Mouse (Mus musculus) heart, adult 9 months (tissue): ENCODE results near the gene Enoph1.
A peak's percentile ranks its signal among the peaks of the same experiment; 100 is the strongest.

ENCODE experiments used
- DNase-seq, 2 experiments: peaks; one replicate each; pipeline ENCODE4 v3.0.0; 2022; ENCODE audit warnings: low spot score in 2 of 2

The Enoph1 gene

DNA sequence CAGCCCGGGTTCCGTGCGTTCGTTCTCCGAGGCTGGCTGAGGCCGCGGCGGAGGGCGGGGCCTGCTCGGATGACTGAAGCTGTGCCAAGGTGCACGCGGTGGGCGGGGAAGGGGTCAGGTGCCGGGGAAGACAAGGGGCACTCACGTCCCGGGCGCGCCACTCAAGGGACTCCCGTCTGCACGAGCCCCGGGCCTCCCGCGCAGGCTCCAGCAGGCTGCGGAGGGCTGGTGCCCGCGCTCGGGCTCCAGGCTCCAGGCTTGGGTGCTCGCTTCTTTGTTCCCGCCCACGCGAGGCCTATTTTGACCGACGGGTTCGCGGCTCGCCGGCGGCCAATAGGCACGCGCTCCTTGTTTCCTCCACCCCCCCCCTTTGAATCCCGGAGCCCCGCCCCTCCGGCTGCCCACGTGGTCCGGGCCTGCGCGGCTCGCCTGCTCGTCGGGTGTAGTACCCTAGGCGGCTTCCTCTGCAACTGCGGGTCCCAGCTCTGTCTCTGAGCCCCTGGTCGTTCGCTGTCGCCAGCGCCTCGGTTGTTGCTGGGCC lies at the start of gene Enoph1, which contains the start of gene Hnrnpdl:
TSS of gene Enoph1 (plus strand) at position 384 of the 541 bp plus-strand sequence.
TSS of gene Hnrnpdl (minus strand) at position 63 of the 541 bp plus-strand sequence.
- DNase-seq: peak; percentile 90 to 93

DNA sequence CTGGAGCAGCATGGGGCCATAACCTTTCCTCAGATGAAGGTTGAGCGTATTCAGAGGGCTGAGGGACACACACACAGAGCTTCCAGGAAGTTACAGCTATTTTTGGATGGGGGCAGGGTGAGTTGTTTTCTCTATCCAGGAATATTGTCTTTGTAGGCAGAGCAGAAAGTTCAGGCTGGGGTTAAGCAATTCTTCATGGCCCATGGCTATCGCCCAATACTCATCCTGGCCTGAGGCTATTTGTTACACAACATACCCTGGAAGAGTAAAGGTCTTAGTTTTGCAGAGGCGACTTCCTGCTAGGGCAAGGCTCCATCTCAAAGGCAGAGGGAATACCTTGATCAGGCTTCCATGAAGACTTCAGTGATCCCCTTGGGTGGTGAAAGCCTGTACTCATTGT lies 45.6 kb upstream of the Enoph1 start:
- DNase-seq: no peak

DNA sequence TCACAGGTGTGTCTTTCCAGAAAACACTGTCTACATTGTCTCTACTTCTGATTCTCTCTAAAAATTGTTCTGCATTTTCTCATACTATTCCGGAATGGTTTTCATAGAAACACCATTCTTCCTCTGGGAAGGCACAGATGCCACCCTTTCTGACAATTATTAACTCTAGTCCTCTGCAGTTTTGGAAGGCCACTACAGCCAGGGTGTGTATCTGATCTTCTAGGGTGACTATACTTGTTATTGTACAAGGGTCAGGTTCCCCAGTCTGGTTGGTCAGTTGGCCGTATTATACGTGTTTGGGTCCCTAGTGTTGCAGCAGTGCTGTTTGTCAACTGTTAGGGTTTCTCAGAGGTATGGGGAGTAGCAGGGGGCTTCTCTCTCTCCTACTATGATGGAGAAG lies 45.1 kb upstream of the Enoph1 start:
- no peak for DNase-seq

DNA sequence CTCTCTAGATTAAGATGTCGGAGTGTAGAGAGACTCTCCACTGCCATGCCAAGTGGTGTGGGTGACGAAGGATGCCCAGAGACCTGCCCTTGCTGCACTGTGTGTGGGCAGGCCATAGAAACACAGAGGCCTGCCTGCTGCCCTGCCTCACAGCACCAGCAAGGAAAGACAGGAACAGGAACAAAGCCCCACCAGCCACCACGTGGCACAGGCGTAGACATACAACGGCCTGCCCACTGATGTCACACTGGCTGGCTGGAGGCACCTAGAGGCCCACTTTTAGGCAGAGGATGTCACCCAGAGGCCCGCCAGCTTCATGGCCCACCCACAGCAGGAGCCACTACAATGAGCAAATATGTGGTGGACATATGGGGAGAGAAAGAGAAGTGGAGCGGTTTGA lies 39.7 kb upstream of the Enoph1 start:
- no peak for DNase-seq

DNA sequence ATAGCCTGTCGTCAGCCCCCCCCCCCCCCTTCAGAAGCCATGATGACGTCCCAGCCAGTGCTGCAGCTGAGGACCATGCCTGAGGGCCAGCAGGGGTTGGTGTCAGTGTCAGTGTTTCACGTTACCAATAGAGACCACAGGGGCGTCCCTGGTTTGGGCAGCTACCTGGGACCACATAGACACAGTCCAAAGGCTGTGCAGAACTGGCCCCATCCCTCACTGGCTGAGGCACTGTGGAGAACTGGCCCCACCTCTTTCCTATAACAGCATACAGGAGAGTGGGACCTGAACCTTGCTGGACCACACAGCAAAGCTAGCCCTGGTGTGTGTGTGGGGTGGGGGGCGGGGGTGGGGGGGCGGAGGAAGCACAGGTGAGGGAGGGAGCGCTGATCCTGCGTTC lies 39.3 kb upstream of the Enoph1 start:
- DNase-seq: no peak

DNA sequence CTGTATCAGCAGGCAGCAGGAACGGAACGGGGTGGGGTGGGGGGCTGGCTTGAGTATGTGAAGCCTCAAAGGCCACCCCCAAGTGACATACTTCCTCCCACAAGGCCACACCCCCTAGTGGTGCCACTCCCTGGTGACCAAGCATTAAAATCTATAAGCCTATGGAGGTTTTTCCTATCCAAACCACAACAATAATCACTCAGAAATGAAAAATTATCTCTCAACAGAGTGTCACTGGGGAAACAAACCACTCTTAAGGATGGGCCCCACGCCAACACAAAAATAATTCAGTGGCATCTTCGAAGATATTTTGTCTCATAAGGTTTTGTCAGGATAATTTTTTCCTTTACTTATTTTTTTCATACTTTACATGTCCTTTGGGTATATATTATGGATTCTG lies 35.9 kb upstream of the Enoph1 start:
- no peak for DNase-seq

DNA sequence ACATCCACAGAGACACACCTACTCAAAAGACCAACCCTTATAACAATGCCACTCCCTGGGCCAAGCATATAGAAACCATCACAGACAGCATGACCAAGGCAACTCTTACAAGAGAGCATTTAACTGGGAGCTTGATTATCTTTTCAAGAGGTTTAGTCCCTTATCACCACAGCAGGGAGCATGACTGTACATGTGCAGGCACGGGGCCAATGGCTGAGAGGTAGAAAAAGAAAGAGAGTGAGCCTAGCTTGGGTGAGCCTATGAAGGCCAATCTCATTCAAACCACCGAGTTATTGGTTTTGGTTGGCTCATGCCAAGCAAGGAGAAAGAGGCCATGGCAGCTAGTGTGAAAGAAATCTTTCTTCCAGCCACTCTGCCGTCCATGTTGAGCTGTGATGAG lies 34.4 kb upstream of the Enoph1 start:
- DNase-seq: no peak

DNA sequence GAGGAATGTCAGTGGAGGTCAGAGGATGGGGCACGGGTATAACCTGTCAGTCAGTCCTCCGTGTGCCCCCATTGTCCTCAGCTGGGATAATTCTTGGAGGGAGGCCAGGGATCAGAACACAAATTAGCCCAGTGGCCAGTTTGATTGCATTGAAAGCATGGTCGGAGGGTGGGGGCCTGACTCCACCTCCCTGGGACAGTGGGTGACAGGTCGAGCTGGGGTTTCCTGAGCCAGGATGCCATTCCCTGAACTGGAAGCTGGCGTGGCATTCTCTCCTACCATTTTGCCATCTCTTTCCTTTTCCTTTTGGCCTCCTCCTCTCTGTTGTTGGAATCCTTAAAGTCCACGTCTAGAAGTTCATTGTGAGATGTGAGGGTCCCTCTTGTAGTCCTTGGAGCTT lies 33.9 kb upstream of the Enoph1 start:
- no peak for DNase-seq

DNA sequence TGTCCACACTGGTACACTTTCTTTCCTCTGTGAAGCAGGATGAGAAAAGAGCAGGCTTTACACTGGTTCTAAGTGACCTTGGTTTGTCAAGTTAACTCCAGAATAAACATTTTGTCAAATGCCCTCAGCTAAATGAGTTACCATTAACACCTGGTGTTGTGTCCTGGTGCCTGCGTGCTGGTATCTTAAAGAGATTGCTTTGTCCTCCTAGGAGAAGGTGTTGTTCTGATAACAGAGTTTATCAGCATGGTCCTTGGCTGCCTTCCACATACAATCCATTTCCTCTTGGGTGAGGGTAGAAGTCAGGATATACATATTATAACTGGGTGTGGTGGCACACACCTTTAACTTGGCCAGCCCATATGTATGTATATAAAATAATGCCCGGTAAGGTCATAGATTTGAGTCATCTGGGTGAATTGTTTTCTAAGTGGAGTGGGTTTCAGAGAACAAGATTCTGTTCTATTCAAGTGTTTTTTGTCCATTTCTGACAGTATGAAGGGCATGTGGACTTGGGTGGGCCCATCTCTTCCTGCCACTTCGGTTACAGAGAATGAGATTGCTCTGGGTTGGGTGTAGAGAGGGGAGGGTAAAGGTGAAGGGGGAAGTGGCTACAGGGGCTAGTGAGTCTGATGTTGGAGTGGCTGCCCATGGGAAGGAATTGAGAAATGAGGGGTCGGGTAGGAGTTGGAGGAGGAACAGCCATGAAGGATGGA lies 33.3 kb upstream of the Enoph1 start:
- no peak for DNase-seq

DNA sequence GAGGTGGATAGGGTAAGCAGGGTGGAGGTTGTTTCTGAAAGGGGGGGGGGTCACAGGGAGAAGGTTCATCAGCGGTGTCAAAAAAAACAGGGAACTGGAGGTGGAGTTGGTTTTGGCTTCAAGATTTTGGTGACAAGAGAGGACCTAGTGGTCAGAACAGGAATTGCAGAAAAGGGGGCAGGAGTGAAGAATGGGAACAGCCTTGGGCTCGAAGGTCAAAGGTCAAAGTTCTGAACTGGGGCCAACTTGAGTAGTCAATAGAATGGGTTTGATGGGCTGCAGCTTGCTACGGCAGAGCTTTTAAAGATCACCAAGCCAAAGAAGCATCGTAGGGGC lies 32.8 kb upstream of the Enoph1 start:
- no peak for DNase-seq

DNA sequence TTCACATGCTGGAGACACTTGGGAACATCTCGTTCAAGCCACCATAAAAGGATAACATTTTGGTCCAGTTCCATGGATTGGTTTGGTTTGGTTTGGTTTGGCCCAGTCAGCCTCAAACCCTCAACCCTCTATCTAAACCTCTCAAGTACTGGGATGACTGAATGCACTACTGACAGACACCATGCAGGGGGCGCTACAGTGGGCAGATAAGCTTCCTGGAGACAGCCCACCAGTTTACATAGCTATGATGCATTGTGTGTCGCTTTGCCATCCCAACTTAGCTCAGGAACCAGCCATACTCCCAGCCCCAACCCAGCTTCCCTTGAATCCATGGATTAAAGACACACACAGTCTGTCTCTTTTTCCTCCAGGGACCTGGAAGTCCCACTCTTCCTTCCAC lies 31.3 kb upstream of the Enoph1 start:
- DNase-seq: no peak

DNA sequence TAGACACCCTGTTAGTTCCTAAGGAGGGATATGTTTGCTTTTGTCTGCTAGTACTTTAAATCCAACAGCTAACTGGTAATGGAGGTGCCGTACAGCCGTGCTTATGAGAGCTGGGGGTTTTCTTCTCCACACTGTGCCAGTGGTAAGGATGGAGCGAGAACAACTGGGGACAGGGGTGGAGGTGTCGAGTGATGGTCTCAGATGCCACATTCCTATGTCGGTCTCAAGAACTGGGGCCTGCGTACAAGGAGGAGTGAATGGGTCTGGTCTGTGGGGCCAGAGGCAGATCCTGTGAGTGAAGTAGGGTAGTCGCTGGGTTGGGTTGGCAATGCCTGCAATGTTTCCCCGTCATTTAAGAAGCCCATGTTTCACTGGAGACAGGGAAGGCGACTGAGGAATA lies 27.2 kb upstream of the Enoph1 start:
- no peak for DNase-seq

DNA sequence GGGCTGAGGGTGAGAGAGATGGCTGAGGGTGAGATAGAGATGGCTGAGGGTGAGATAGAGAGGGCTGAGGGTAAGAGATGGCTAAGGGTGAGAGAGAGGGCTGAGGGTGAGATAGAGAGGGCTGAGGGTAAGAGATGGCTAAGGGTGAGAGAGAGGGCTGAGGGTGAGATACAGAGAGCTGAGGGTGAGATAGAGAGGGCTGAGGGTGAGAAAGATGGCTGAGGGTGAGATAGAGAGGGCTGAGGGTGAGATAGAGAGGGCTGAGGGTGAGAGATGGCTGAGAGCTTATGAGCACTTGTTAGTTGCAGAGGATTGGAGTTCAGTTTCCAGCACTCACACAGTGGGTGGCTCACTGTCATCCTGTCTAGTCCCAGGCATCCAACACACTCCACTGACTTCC lies 19.7 kb upstream of the Enoph1 start:
- no peak for DNase-seq

DNA sequence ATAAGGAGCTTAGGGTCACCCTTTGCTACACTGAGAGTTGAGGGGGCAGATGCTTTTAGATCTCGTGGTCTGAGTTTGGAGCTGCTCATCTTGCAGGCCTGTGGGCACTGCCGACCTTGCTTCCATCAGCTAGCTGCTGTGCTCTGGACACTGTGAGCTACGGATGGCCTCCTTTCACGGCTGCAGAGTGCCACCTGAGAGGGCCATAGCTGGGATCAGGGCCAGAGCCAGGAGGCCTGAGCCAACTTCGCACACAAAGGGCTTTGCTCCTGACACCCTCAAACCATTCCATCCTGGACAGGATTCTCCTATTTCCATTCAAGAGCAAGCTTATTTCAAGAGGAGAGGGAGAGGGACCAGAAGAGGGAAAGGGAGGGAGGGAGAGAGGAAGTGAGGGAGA lies 15.4 kb upstream of the Enoph1 start:
- DNase-seq: no peak

DNA sequence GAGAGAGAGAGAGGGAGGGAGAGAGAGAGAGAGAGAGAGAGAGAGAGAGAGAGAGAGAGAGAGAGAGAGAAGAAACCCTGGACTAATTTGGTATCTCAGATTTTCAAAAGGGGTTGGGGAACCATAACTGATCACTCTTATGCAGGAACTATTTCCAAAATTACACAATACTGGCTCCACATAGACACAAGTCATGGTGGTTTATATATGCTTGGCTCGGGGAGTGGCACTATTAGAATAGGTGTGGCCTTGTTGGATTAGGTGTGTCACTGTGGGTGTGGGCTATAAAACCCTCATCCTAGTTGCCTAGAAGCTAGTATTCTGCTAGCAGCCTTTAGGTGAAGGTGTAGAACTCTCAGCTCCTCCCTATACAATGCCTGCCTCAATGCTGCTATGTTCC lies 14.9 kb upstream of the Enoph1 start:
- no peak for DNase-seq

DNA sequence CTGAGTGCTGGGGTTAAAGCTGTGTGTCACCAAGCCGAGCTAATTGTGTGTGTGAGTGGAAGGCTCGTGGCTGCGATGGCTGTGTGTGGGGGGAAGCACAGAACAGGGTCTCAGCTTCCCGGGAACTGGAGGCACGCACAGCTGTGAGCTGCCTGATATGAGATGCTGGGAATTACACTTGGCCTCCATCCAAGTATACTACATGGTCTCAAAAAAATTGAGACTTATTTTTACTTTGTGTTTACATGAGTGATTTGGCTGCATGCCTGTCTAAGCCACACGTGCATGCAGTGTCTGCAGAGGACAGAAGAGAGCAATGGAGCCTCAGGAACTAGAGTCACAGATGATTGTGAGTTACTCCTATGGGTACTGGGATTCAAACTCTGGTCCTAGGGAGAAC lies 9.7 kb upstream of the Enoph1 start:
- DNase-seq: peak; percentile 20 to 23

DNA sequence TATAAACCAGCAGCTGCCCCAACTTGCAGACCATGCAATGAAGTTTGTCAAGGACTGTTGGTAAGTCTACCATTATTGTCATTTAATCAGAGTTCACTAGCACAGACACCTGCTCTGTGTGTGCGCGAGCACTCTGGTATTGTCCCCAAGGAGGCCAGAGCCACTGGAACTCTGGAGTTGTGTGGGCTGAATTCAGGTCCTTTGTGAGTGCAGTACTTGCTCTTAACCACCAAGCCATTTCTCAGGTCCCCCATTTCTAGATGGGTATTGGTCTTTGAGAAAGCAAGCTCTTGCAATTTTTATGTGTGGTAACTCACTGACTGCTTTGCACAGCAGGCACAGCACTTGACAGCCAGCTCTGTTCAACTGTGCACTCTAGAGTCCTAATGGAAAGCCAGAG lies 7.7 kb upstream of the Enoph1 start:
- DNase-seq: no peak

DNA sequence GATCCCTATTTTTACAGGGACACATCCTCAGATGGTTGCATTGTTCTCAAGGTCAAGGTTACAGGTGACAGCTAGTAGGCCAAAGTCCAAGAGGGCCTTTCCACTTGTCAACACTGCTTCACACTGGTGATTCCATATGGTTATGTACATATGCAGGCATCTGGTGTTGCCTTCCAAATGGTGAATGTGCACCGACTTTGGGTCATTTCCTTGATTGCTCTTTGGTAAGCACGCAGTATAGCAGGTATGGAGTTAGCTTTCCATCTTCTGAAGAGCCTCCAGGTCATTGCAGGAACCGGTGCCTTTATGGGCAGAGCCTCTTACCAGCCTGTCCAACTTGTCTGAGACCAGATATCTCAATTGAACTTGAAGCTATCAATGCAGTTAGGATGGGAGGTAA lies 7.1 kb upstream of the Enoph1 start:
- no peak for DNase-seq

DNA sequence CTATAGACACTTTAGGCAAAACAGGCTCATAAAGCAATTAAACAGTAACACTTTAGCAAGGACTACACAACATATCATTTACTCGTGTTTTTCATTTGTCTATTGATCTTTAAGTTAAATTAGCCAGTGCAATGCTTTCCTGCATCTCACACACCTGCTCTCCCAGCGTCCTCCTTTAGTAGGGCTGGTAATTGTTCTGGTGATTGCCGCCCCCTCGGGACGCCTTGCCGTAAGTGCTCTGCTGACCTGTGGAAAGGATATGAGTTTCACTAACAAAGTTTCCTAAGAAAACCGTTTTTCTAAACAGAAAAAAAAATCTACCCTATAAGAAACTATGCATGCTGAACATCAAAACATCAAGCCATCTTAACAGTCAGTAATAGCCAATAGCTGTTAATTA lies 3.8 kb upstream of the Enoph1 start:
- no peak for DNase-seq

DNA sequence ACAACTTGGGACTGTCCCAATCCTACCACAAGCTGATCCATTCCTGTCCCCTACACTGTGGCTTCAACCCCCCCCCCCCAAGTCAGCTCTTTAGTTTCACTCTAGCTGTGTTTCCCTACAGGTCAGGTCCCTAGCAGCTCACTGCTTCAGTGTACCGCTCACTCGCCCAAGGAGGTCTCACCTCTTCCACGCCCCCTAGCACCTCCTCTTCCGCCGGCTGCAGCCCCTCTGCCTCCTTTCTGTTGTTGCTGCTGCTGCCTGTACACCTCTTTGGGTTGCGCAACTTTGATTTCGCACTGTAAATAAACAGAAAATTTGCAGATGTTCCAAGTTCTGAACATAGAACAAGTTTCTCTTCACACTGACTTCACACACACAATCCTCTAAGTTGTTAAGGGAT lies 3.1 kb upstream of the Enoph1 start:
- DNase-seq: no peak

DNA sequence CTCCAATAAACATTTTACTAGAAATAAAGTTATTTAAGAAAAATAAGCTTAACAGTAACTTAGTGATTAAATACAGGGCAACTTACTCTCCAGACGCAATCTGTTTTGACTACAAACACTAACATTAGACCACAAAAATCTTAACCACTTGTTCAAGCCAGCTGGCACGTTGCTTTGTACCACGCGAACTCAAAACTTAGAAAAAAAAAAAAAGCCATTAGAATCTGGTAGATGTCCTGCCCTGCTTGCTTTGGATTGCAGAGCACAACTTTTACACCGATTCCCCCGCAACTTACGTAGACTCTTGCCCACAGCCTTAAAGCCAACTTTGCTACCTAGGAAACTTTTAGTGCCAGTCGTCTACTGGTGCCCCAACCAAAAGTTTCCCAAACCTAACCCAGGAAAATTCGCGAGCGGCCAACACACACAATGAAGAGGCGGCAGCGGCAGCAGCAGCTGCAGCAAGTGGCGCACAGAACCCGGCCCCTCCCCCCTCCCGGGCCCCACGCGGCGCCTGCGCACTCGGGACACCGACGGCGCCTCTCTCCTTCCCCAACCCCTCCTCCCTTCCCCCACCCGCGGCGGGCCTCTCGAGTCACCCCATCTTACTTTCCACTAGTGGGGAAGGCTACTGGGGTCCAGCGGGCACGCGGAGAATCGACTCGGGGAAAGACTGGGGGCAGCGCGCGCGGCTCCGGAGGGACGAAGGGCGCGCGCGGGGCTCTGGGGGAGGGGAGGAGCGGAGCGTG lies 1.6 kb upstream of the Enoph1 start:
- peak; percentile 79 to 86 for DNase-seq

DNA sequence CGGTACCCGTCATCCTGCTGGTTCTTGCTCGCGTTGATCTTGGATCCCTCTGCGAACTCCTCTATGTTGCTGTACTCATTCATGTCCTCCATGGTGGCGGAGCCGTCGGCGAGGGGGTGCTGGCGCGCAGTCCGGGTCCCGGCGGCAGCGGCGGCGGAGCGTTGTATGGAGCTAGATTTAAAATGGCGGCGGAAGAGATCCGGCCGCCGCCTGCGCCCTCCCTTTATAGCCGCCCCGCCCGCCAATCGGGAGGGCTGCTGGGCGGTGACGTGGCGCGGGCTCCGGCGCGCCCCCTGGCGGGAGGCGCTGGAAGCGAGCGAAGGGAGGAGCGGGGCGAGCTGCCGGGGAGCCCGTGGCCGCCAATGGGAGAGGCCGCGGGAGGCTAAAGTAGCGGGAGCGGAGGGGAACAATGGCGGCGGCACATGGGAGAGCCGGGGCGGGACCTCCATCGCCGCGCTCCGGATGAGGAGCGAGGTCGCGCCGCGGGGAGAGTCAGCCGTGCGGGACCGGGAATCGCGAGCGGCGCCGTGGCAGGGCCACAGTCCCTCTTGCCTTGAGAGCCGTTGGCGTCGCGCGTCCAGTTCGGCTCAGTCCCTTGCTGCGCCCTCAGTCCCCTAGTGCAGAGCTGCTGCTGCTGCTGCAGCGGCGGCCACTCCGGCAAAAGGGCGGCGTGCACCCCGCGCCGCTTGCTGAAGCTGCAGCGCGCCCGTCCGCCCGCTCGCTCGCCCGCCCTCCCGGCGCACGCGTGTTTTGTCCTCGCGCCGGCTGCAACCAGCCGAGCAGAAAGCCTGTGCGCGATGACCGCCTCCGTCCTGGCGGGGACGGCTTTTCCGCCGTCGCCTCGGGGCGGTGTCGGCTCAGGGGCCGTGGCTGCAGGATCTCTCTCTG lies 827 bp upstream of the Enoph1 start:
- peak; percentile 93 to 95 for DNase-seq
